Mouse (Mus musculus) cortical plate, adult 2 months (tissue): ENCODE measurements around the gene Olfr699.

ENCODE experiments used
- CTCF ChIP-seq: fragments of 200-500 bp; IDR thresholded peaks from 2 replicates; pipeline ENCODE4 v1.5.1; 2011; ENCODE audit warnings: mild to moderate bottlenecking, control low read depth, low read length; ENCODE audit not compliant: insufficient read depth; ENCODE audit errors: extremely low read depth
- POLR2A ChIP-seq: fragments of 200-500 bp; IDR thresholded peaks from 2 replicates; pipeline ENCODE4 v1.6.1; 2011; ENCODE audit warnings: mild to moderate bottlenecking, low read length, control low read depth; ENCODE audit not compliant: insufficient read depth; ENCODE audit errors: extremely low read depth

- TF ChIP-seq CTCF (no peak), POLR2A (no peak)
Observed at GRCm38 (mm10) chr7:106793098-106793497, at the start of gene Olfr699.
